Mouse (Mus musculus) ES-Bruce4 (cell line): ENCODE results near the gene Amd1.

Experiments used
- CTCF ChIP-seq: IDR thresholded peaks from one replicate; pipeline ENCODE4 v1.8.1; 2011; ENCODE audit warnings: low read depth, low read length
- EP300 ChIP-seq: IDR thresholded peaks from 2 replicates; pipeline ENCODE4 v1.6.1; 2011; ENCODE audit warnings: low read depth, low read length; ENCODE audit not compliant: insufficient read depth

DNA sequence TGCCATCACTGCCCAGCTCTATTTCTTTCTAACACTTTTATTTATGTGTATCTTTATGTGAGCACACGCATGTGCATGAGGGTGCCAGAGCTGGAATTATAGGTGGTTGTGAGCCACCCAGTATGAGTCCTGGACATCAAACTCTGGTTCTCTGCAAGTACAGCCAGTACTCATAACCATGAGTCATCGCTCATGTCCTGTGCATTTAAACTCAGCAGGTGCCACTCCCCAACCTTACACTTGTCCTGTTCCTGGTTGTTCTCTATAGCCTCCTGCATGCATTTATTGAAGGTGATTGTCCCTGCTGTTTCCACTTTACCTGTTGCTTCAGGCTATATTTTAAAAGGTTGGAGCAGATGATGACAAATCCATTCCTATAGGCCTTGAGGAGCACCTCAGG is 20.4 kb downstream of the Amd1 start:
- TF ChIP-seq CTCF (no peak), EP300 (no peak)
